Mouse (Mus musculus) duodenum, adult 2 months (tissue): Measurements from ENCODE around the gene Tmem196. TPM values are rescaled to one million over a fixed set of nuclear protein-coding genes. Genes with fewer than 3 reads are reported as not detected.

Experiments used
- polyA plus RNA-seq: library from polyadenylated mRNA; depleted of rRNA; stranded (reverse); fragments of >200 nt; gene quantifications from 2 replicates; pipeline ENCODE4 v1.2.3, GENCODE M21; 2012; ENCODE audit warnings: low replicate concordance; rRNA removed

The Tmem196 gene
- 0.07 TPM in 1 of 2 replicates, not detected in the other for polyA plus RNA-seq

DNA sequence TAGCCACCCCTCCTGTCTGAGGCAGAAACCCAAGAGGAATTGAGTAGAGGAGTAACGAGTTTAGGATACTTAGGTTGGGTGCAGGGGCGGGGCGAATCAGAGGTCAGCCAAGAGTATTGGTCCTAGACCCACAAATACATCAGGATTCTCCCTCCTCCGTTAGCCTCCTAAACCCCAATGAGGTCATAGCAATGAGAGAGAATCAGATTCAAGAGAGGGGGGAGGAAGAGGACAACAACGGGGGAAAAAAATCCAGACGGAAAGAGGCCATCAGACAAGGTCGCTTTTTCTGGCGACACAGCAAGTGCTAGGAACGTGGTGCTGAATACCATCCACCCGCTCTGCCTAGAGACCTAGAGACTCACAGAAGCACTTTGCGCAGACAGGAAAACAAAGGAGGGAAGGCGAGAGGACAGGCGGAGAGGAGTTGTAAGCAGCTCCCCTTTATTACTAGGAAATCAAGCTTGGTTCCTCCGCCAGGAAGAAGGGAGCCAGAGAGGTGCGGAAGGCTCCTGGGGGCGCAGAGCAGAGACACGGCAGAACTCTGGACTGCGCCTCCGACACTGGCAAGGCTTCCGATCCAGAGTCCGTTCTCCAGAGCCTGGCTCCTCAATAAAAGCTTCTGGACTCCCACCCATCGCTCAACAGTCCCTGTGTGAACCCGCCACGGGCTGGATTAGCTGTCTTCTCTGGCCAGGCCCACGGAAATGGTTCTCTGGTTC is at the start of gene Tmem196:
Gene Tmem196 (plus strand): TSS at position 234 of the 722 bp plus-strand sequence.

